Mouse (Mus musculus): ENCODE measurements at regions not wholly inside any gene's neighbourhood (a gene's known extent, or its start where the extent isn't known, plus 50 kb on each side); places are given as distances from the start of the nearest gene placed in this dataset.

DNA sequence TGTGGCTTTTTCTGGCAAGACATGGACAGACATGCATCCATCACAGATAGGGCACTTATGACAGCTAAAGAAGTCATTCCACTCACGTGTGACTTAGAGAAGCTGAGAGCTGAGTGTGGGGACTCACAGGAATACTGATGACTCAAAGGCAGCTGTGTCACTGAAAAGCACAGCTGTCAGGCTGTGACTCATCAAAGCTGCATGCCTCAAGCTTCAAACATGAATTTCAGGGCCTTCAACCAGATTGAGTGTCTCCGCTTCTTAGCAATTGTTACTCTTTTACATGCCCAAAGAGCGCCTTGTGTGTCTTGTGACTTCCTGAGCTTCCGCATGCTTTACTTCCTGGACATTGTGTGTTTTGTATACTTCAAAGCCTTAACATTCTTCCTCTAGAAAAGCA lies 276.2 kb upstream of the Chrm3 start:
- no peak for ATAC-seq (ENCODE audit: low FRiP score, low read depth)
- H3K36me3 ChIP-seq, result no peaks in the 10 kb centered on the region
- no peak overlapping the region for H3K4me2 ChIP-seq
- H3K9me3 ChIP-seq, result no peaks in the 10 kb centered on the region
- no peaks in the 10 kb centered on the region for H3K4me1 ChIP-seq (replicated peaks)
- no peak overlapping the region for H3K27ac ChIP-seq (replicated peaks)
- H3K27me3 ChIP-seq, result no peaks in the 10 kb centered on the region
- 71% methylated on average over 4 of the region's 4 CpGs for WGBS
- H3K9ac ChIP-seq, result no peak overlapping the region
- H3K4me3 ChIP-seq, result no peak overlapping the region

DNA sequence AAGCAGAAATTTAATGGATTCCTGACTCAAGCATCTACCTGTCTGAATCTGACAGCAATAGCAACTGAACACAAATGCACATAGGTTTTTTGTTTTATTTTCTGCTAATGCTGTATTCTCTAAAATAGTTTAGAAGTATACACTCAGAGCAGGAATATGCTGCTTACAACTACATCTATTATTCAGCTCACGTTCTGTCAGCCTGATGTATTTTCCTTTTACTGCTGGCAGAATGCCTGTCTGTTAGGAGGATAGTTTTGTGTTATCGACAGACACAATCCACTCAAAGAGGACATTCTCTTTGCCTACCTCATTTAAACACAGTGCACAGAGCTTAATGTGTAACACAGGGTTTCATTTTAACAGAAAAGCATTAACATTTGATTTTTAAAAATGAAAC lies 269.8 kb upstream of the Chrm3 start:
- Histone ChIP-seq H3K9me3 (no peaks in the 10 kb centered on the region), H3K27me3 (no peaks in the 10 kb centered on the region), H3K9ac (no peak overlapping the region), H3K4me2 (no peak overlapping the region), H3K27ac (replicated peaks) (no peak overlapping the region), H3K4me1 (replicated peaks) (no peaks in the 10 kb centered on the region), H3K36me3 (no peaks in the 10 kb centered on the region), H3K4me3 (no peak overlapping the region)
- no peak for ATAC-seq (ENCODE audit: low FRiP score, low read depth)
- 49% methylated on average over 2 of the region's 2 CpGs for WGBS

DNA sequence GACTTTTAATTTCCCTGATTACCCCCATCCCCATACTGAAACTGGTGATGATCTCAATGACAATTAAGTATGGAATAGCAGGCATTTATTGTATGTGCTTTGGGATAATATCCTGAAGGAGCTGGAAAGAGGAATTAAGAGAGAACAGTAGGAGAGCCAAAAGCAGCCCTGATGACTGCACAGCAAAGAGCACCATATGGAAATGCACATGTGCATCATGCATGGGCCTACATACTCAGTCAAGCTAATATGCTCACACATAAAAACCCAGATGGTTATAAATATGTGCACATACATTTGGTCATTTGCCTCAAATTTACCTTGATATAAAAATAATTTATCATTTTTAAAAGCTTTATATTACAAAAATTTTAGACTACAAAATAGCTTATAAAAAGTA lies 259.0 kb upstream of the Chrm3 start:
- H3K36me3 ChIP-seq, result no peaks in the 10 kb centered on the region
- H3K9ac ChIP-seq, result no peak overlapping the region
- no peak overlapping the region for H3K4me2 ChIP-seq
- H3K27ac ChIP-seq (replicated peaks), result no peak overlapping the region
- H3K9me3 ChIP-seq, result no peaks in the 10 kb centered on the region
- no peaks in the 10 kb centered on the region for H3K27me3 ChIP-seq
- no peaks in the 10 kb centered on the region for H3K4me1 ChIP-seq (replicated peaks)
- no peak overlapping the region for H3K4me3 ChIP-seq
- ATAC-seq (ENCODE audit: low FRiP score, low read depth), result no peak

DNA sequence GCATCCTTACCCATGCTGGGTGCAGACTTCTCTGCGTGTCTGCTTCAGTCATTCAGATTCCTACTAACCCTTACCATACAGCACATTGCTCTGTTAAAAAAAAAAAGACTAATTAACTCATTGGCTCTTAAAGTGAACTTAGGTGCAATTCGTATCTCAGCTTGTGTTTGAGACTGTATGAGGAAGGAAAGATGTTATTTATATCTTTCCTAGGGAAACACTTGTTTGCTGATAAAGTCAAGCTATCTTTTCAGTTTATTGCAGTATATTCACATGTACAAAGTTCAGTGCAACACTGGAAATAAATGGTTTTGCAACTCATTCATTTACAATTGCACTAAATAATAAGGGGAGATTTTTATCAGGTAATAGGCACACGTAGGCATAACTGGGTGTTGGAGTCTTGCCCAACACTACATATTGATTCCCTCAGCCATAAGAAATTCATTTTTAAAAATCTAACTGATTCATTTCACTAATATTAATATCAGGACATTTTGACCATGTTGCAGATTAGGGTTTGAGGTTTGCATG lies 257.8 kb upstream of the Chrm3 start:
- Histone ChIP-seq H3K4me1 (replicated peaks) (no peaks in the 10 kb centered on the region), H3K4me3 (no peak overlapping the region), H3K9me3 (no peaks in the 10 kb centered on the region), H3K27ac (replicated peaks) (no peak overlapping the region), H3K36me3 (no peaks in the 10 kb centered on the region), H3K9ac (no peak overlapping the region), H3K27me3 (no peaks in the 10 kb centered on the region), H3K4me2 (no peak overlapping the region)
- WGBS, result 85% methylated on average over 3 of the region's 3 CpGs
- no peak for ATAC-seq (ENCODE audit: low FRiP score, low read depth)

DNA sequence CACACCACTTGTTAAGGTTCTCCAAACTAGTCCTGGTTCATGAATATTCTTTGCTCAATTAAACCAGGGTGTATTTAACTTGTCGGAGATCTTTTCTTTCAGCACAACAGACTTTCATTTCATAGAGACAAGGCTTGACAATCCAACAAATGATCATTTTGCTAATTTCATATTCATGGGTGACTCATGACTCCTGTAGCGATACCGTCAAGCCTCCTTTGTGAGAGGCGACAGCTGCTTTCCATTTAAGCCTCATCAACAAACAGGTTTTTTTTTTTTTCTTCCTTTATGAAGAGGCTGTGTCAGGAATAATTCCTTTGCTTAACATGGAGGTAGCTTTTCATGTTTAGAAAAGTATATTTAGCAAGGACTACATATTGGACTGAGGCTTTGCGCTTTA lies 214.3 kb upstream of the Chrm3 start:
- 67% methylated on average over 5 of the region's 5 CpGs for WGBS
- H3K4me2 ChIP-seq, result no peak overlapping the region
- ATAC-seq (ENCODE audit: low FRiP score, low read depth), result no peak
- H3K4me1 ChIP-seq (replicated peaks), result no peaks in the 10 kb centered on the region
- no peak overlapping the region for H3K27ac ChIP-seq (replicated peaks)
- no peaks in the 10 kb centered on the region for H3K36me3 ChIP-seq
- no peak overlapping the region for H3K4me3 ChIP-seq
- H3K9me3 ChIP-seq, result no peaks in the 10 kb centered on the region
- no peaks in the 10 kb centered on the region for H3K27me3 ChIP-seq
- H3K9ac ChIP-seq, result no peak overlapping the region

DNA sequence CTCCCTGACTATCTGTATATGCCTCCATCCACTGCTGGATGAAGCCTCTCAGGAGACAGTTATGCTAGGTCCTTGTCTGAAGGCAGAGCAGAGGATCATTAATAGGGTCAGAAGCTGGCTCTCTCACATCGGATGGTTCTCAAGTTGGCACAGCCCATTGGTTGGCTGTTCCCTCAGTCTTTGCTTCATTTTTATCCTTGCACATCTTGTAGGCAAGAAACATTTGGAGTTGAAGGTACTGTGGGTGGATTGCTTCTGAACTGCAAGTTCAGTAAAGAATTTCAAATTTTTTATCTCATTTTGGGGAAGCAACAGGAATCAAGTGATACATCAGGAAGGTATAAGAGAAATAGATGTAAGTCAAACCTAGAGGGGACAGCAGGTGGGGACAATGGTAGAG lies 206.2 kb upstream of the Chrm3 start:
- no peaks in the 10 kb centered on the region for H3K9me3 ChIP-seq
- no peak overlapping the region for H3K9ac ChIP-seq
- ATAC-seq (ENCODE audit: low FRiP score, low read depth), result no peak
- WGBS, result 93% methylated on average over 1 of the region's 1 CpGs
- H3K27ac ChIP-seq (replicated peaks), result no peak overlapping the region
- H3K4me3 ChIP-seq, result no peak overlapping the region
- no peaks in the 10 kb centered on the region for H3K36me3 ChIP-seq
- no peak overlapping the region for H3K4me2 ChIP-seq
- no peaks in the 10 kb centered on the region for H3K27me3 ChIP-seq
- H3K4me1 ChIP-seq (replicated peaks), result no peaks in the 10 kb centered on the region

DNA sequence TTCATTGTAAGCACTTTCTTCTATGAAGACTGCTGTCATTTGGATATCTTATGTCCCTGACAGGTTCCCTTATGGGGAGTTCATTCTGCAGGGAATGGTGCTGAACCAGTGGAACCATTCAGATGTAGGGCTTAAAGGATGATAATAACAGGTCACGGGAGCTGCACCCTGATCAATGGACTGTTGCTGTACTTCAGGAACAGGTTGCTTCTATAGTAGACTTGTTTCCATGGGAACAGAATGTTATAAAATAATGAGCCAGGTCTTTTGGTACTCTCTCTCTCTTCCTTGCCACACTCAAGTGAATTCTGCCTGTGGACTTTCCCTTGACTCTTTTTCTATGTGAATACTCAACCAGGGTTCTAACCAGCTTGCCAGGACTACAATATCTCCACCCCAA lies 196.9 kb upstream of the Chrm3 start:
- no peak for ATAC-seq (ENCODE audit: low FRiP score, low read depth)
- H3K9ac ChIP-seq, result no peak overlapping the region
- H3K9me3 ChIP-seq, result no peaks in the 10 kb centered on the region
- WGBS, result 72% methylated on average over 1 of the region's 1 CpGs
- no peak overlapping the region for H3K4me3 ChIP-seq
- H3K27me3 ChIP-seq, result no peaks in the 10 kb centered on the region
- H3K4me1 ChIP-seq (replicated peaks), result no peaks in the 10 kb centered on the region
- H3K4me2 ChIP-seq, result no peak overlapping the region
- no peaks in the 10 kb centered on the region for H3K36me3 ChIP-seq
- H3K27ac ChIP-seq (replicated peaks), result no peak overlapping the region

DNA sequence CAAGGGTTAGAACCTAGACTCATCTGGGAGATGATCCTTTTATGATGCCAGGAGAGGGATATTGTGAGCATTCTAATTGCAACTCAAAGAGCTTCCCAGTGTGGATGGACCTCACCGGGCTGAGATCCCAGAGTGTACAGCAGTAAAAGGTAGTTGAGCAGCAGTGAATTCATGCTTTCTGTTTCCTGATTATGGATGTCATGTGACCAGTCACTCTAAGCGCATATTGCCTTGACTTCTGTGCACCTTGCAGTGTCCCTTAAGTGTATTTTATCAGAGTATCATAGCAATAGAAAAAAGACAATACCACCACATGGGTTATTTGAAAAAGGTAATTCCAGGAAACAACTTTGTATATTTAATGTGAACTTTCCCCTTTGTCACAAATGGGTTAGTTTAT lies 193.9 kb upstream of the Chrm3 start:
- Histone ChIP-seq H3K27ac (replicated peaks) (no peak overlapping the region), H3K4me1 (replicated peaks) (no peaks in the 10 kb centered on the region), H3K36me3 (no peaks in the 10 kb centered on the region), H3K4me2 (no peak overlapping the region), H3K9me3 (no peaks in the 10 kb centered on the region), H3K4me3 (no peak overlapping the region), H3K9ac (no peak overlapping the region), H3K27me3 (no peaks in the 10 kb centered on the region)
- WGBS, result 81% methylated on average over 2 of the region's 2 CpGs
- ATAC-seq (ENCODE audit: low FRiP score, low read depth), result no peak

DNA sequence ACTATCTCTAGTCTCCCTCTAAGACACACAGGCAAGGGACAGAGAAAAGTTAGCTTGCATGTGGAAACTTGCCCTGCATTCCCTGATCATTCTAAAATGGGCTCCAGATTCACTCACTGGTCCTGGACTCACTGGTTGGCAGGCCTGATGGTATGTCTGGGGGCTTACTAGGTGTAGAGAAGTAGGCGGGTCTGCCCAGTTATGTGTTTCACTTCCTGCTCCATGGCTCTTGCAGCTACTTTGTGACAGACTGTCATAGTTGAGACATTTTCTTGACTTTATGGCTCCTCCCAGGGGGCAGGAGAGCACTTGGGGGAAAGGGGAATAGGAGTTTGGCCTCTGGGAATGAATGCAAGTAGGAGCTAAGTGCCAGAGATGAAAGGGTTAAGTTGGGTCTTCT lies 182.1 kb upstream of the Chrm3 start:
- no peaks in the 10 kb centered on the region for H3K4me1 ChIP-seq (replicated peaks)
- no peak overlapping the region for H3K4me2 ChIP-seq
- no peak overlapping the region for H3K4me3 ChIP-seq
- H3K36me3 ChIP-seq, result no peaks in the 10 kb centered on the region
- no peak overlapping the region for H3K9ac ChIP-seq
- WGBS, result 100% methylated on average over 1 of the region's 1 CpGs
- H3K27me3 ChIP-seq, result no peaks in the 10 kb centered on the region
- ATAC-seq (ENCODE audit: low FRiP score, low read depth), result no peak
- H3K27ac ChIP-seq (replicated peaks), result no peak overlapping the region
- H3K9me3 ChIP-seq, result no peaks in the 10 kb centered on the region

DNA sequence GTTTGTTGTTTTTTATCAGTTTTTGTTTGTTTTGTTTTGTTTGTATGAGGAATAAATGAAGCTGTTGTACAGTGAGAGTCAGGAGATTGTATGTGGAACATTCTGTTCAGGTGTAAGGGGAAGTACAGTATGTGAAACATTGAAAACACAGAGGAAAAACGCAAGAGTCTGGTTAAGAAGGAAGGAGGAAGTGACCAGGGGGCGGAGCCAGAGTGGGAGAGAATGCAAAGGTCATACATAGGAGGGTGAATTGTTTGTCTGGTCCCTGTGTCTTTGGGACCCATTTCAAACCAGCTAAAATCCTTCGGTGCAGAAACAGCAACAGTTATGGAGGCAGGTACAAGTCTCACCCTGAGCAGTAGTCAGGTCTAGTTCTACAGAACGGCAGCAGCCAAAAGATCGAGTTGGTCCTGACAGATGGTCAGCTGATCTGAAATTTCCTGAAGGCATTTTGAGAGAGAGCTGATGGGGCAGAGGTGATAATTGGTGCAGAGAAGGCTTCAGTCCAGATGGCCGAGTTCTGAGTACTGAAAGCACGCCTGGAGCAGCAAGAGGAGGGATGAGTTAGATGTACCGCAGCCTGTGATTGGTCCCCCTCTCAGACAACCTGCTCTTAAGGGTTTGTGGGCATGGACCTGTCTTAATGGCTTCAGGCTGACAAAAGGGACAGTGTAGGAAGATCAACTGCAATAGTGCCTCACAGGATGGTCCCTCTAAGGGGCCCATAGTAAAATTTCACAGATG lies 179.7 kb upstream of the Chrm3 start:
- Histone ChIP-seq H3K4me2 (no peak overlapping the region), H3K36me3 (no peaks in the 10 kb centered on the region), H3K9me3 (no peaks in the 10 kb centered on the region), H3K4me1 (replicated peaks) (no peaks in the 10 kb centered on the region), H3K4me3 (no peak overlapping the region), H3K9ac (no peak overlapping the region), H3K27ac (replicated peaks) (no peak overlapping the region), H3K27me3 (no peaks in the 10 kb centered on the region)
- ATAC-seq (ENCODE audit: low FRiP score, low read depth), result 0 out of 2 replicates have a peak, but pooled peaks have one; percentile 19
- 84% methylated on average over 8 of the region's 8 CpGs for WGBS

DNA sequence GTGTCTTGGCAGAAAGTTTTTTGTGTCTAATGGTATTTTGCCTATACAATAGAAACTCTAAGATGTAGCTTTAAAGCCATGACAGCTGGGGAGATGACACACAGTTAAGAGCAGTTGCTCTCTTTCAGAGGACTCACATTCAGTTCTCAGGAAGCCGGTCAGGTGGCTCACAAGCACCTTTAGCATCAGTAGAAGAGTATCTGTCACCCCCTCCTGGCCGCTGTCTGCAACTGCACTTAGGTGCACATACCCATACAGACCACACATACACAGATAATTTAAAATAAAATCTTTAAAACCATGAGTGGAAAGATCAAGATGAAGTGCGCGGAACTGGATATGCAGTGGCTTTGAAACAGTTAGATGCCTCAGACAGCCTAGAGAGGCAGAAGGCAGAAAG lies 178.3 kb upstream of the Chrm3 start:
- WGBS, result 76% methylated on average over 4 of the region's 4 CpGs
- no peaks in the 10 kb centered on the region for H3K4me1 ChIP-seq (replicated peaks)
- H3K9ac ChIP-seq, result no peak overlapping the region
- no peak overlapping the region for H3K27ac ChIP-seq (replicated peaks)
- H3K4me3 ChIP-seq, result no peak overlapping the region
- no peaks in the 10 kb centered on the region for H3K36me3 ChIP-seq
- no peaks in the 10 kb centered on the region for H3K27me3 ChIP-seq
- no peak overlapping the region for H3K4me2 ChIP-seq
- no peak for ATAC-seq (ENCODE audit: low FRiP score, low read depth)
- H3K9me3 ChIP-seq, result no peaks in the 10 kb centered on the region

DNA sequence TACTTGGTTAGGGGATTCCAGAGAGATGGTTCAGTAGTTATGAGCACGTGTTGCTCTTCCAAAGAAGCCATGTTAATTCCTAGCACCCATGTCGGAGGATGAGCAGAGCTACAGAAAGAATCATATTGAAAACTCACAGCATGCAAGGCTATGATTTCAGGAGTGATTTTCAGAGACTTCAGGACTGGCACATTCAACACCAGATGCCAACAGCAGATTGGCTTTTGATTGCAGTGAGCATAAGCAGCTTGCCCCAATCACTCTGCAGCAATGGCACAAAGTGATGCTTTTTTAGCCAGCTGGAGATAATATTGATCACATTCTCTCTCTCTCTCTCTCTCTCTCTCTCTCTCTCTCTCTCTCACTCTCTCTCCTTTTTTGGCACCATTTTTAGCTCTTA lies 166.6 kb upstream of the Chrm3 start:
- no peaks in the 10 kb centered on the region for H3K36me3 ChIP-seq
- no peak overlapping the region for H3K4me3 ChIP-seq
- no peaks in the 10 kb centered on the region for H3K4me1 ChIP-seq (replicated peaks)
- no peak overlapping the region for H3K27ac ChIP-seq (replicated peaks)
- H3K9ac ChIP-seq, result no peak overlapping the region
- H3K4me2 ChIP-seq, result no peak overlapping the region
- ATAC-seq (ENCODE audit: low FRiP score, low read depth), result no peak
- H3K9me3 ChIP-seq, result no peaks in the 10 kb centered on the region
- 86% methylated on average over 2 of the region's 2 CpGs for WGBS
- H3K27me3 ChIP-seq, result no peaks in the 10 kb centered on the region

Measured in hindbrain, embryonic 15.5 days (tissue).